Mouse (Mus musculus): Measurements from ENCODE around the gene Evi2b.

The Evi2b gene

GRCm38 (mm10) chr11:79520772-79521171 is 2.8 kb downstream of the Evi2b start:
- no peak for DNase-seq

- DNase-seq = no peak
These were observed 3.7 kb downstream of the Evi2b start for GRCm38 (mm10) chr11:79519878-79520291.

DNA sequence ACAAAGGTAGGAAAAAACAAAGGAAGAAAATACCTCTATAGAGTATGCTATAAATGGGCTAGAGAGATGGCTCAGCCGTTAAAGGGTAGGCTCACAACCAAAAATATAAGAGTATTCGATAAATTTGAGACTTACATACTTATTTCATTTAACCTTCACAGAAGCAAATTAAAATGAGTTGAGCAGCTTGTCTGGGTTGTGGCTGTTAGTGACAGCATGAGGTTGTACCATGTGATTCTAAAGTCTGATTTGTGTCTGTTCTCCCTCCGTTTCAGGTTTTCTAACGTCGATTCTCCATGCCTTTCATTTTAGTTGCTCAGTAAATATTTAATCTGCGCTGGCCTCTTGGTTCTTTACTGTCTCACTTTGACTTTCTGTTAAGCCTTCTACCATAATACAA is 4.3 kb downstream of the Evi2b start:
- DNase-seq = no peak

DNA sequence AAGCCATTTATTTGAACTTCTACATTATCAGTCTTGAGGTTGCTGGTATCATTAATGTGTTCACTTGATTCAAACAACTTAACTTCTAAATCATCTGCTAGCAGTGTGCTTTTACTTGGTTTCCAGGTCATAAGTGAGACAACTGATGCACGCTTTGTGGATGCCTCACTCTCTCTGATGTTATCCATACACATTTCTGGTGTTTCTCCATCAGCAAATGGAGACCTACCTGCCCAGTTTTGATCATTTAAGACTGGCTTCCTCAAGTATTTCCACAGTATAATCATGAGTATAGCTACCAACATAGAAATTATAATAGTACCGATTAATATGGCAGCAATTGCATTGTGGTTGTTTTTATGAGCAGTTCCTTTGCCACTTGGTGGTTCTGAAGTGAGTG is 7.8 kb downstream of the Evi2b start:
- no peak for DNase-seq

- DNase-seq = no peak
These were observed 8.2 kb downstream of the Evi2b start for GRCm38 (mm10) chr11:79515331-79515730.

- no peak for DNase-seq
These were observed 11.6 kb downstream of the Evi2b start for GRCm38 (mm10) chr11:79511970-79512369.

DNA sequence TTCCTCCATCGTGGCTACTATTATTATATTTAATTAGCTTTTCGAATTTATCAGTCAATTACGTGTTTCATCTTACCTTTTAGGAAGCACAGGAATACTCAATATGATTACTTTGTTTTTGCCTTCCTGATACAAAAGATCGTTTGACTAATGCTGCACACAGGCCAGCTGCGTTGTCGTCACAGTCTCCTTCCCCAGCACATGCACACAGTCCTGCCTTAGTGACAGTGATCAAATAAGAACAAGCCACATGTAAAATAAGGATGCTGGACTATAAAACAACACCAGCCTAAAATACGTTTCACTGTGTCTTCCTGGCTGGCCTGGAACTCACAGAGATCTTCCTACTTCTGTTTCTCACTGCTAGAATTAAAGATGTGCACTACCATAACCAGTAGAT is 19.1 kb downstream of the Evi2b start:
- DNase-seq = no peak

GRCm38 (mm10) chr11:79503845-79504244 is 19.7 kb downstream of the Evi2b start, which contains the start of gene Omg:
Omg (minus strand) TSS chr11:79504084.
- no peak for DNase-seq

DNA sequence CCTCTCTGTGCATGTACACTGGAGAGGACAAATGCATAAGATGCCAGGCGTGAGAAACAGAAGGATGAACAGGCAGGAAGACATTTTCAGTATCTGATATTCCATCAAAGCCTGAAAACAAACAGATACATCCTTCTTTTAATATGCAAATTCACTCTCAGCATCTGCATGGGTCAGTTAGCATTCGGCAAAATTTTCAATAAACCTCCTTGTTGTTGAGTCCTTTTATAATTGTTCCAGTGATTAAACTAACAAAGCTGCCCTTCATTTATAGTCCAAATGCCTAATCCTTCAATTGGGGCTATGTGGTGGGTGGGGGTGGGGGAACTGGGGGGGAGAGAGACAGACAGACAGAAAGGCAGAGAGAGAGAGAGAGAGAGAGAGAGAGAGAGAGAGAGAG is 20.6 kb downstream of the Evi2b start:
- no peak for DNase-seq

GRCm38 (mm10) chr11:79494976-79495800 is 28.4 kb downstream of the Evi2b start:
- no peak for DNase-seq

GRCm38 (mm10) chr11:79484721-79485120 is 38.8 kb downstream of the Evi2b start:
- no peak for DNase-seq

- no peak for DNase-seq
These were observed 39.6 kb downstream of the Evi2b start for GRCm38 (mm10) chr11:79483876-79484528.

DNA sequence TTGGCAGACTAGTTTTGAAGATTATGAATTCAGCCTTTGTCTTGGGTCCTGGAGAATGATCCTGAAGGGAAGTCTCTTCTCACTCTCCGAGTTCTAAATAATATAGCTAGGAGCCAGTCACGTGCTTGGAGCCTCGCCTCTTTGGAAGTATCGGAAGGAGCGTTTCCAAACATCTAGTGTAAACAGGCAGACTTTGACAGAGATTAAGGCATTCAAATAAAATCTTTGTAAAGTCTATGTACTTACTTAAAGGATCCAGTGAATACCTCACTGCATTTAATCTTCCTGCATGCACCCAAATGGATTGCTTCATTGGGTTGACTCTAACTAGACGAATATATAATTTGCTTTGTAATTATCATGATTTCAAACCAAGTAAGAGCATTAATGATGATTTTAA is 40.2 kb downstream of the Evi2b start:
- no peak for DNase-seq

GRCm38 (mm10) chr11:79468097-79468496 is 55.5 kb downstream of the Evi2b start:
- DNase-seq = no peak
